Mouse (Mus musculus) gastrocnemius, postnatal 10 days (tissue): Measurements from ENCODE around the gene Dazap2. TPM values are rescaled to one million over a fixed set of nuclear protein-coding genes. Genes with fewer than 3 reads are reported as not detected.

Experiments
- microRNA-seq, 2 experiments: library from miRNA; unstranded; fragments of <30 nt; microRNA quantifications; one replicate each; pipeline ENCODE4 v1.2.0; 2021
- total RNA-seq, 2 experiments: library from RNA; stranded (reverse); gene quantifications; 2 replicates each; pipeline ENCODE4 v1.2.3; 2021

Dazap2 gene
- total RNA-seq, 2 experiments from 2014 or later = 64.8 to 67.8 TPM

Small RNAs within 50 kb of the gene (microRNA-seq; reads per million reads assigned to microRNA genes)
- 0 reads per million in 2 experiments for gene Mir6961

Other genes starting within 250 kb of the Dazap2 start
- gene Gm5475, start 193.2 kb upstream of the Dazap2 start, total RNA-seq = under 1 TPM in 1 of 2 experiments, not detected in 1; 0.18 TPM
- 10 to 100 TPM; 23.3 to 31.9 TPM for gene Slc11a2, start 190.3 kb upstream of the Dazap2 start, total RNA-seq
- gene Letmd1, start 146.3 kb upstream of the Dazap2 start, total RNA-seq = 10 to 100 TPM; 11.1 to 15.7 TPM
- 1 to 10 TPM; 2.6 to 4.4 TPM for gene Csrnp2, start 119.9 kb upstream of the Dazap2 start, total RNA-seq
- 10 to 100 TPM; 13.1 to 16.1 TPM for gene Tfcp2, start 63.3 kb upstream of the Dazap2 start, total RNA-seq
- gene Pou6f1, start 15.4 kb upstream of the Dazap2 start, total RNA-seq = 10 to 100 TPM; 11.1 to 13.2 TPM
- 1 to 10 TPM; 6.5 to 8.6 TPM for gene Smagp, start 21.6 kb downstream of the Dazap2 start, total RNA-seq
- gene Bin2, start 54.2 kb downstream of the Dazap2 start, total RNA-seq = 1 to 10 TPM in 1 of 2 experiments, under 1 TPM in 1; 0.59 to 2.0 TPM
- gene Cela1, start 72.6 kb downstream of the Dazap2 start, total RNA-seq = 1 to 10 TPM in 1 of 2 experiments, not detected in 1; 1.2 TPM
- 1 to 10 TPM in 1 of 2 experiments, under 1 TPM in 1; 0.23 to 1.6 TPM for gene Galnt6, start 114.0 kb downstream of the Dazap2 start, total RNA-seq
- 1 to 10 TPM; 1.7 to 2.4 TPM for gene Slc4a8, start 146.4 kb downstream of the Dazap2 start, total RNA-seq